Mouse (Mus musculus): Measurements from ENCODE around the gene Akna. TPM values are rescaled to one million over a fixed set of nuclear protein-coding genes. Genes with fewer than 3 reads are reported as not detected.

Gene Akna
- polyA plus RNA-seq, 1 experiment from 2014 or later: 11.8 TPM

GRCm38 (mm10) chr4:63430357-63430756, 27.2 kb upstream of the Akna start:
- no peak overlapping the region for H3K4me2 ChIP-seq (replicated peaks)
- no peak overlapping the region for H3K9ac ChIP-seq (replicated peaks)
- peaks cover 22% of the 10 kb centered on the region for H3K4me1 ChIP-seq (replicated peaks)
- H3K4me3 ChIP-seq (replicated peaks): no peak overlapping the region
- no peaks in the 10 kb centered on the region for H3K27me3 ChIP-seq
- H3K27ac ChIP-seq: no peak overlapping the region
- H3K36me3 ChIP-seq: peaks cover 15% of the 10 kb centered on the region
- WGBS: 57% methylated on average over 3 of the region's 3 CpGs
- ATAC-seq: no peak
- no peaks in the 10 kb centered on the region for H3K9me3 ChIP-seq

- H3K4me3 ChIP-seq (replicated peaks): no peak overlapping the region
- 74% methylated on average over 8 of the region's 8 CpGs for WGBS
- H3K9ac ChIP-seq (replicated peaks): no peak overlapping the region
- no peaks in the 10 kb centered on the region for H3K9me3 ChIP-seq
- H3K36me3 ChIP-seq: no peaks in the 10 kb centered on the region
- ATAC-seq: no peak
- no peak overlapping the region for H3K27ac ChIP-seq
- H3K27me3 ChIP-seq: no peaks in the 10 kb centered on the region
- no peak overlapping the region for H3K4me2 ChIP-seq (replicated peaks)
- peaks cover 23% of the 10 kb centered on the region for H3K4me1 ChIP-seq (replicated peaks)
Measured at GRCm38 (mm10) chr4:63426308-63426707, 23.2 kb upstream of the Akna start.

- ATAC-seq: no peak
- H3K27ac ChIP-seq: no peak overlapping the region
- WGBS: 40% methylated on average over 5 of the region's 5 CpGs
- H3K36me3 ChIP-seq: no peaks in the 10 kb centered on the region
- no peak overlapping the region for H3K4me2 ChIP-seq (replicated peaks)
- peaks cover 11% of the 10 kb centered on the region for H3K4me1 ChIP-seq (replicated peaks)
- no peaks in the 10 kb centered on the region for H3K27me3 ChIP-seq
- H3K9ac ChIP-seq (replicated peaks): no peak overlapping the region
- no peaks in the 10 kb centered on the region for H3K9me3 ChIP-seq
- H3K4me3 ChIP-seq (replicated peaks): no peak overlapping the region
Measured at GRCm38 (mm10) chr4:63423811-63424210, 20.7 kb upstream of the Akna start.

- H3K27me3 ChIP-seq: no peaks in the 10 kb centered on the region
- H3K4me3 ChIP-seq (replicated peaks): no peak overlapping the region
- no peaks in the 10 kb centered on the region for H3K36me3 ChIP-seq
- H3K9ac ChIP-seq (replicated peaks): no peak overlapping the region
- no peak for ATAC-seq
- no peaks in the 10 kb centered on the region for H3K9me3 ChIP-seq
- H3K27ac ChIP-seq: no peak overlapping the region
- 95% methylated on average over 1 of the region's 1 CpGs for WGBS
- H3K4me1 ChIP-seq (replicated peaks): peaks cover 13% of the 10 kb centered on the region
- no peak overlapping the region for H3K4me2 ChIP-seq (replicated peaks)
Measured at GRCm38 (mm10) chr4:63423231-63423630, 20.1 kb upstream of the Akna start.

- Histone ChIP-seq H3K27me3 (no peaks in the 10 kb centered on the region), H3K9me3 (no peaks in the 10 kb centered on the region), H3K27ac (no peak overlapping the region), H3K4me1 (replicated peaks) (peaks cover 15% of the 10 kb centered on the region), H3K9ac (replicated peaks) (no peak overlapping the region), H3K4me2 (replicated peaks) (no peak overlapping the region), H3K4me3 (replicated peaks) (no peak overlapping the region), H3K36me3 (peaks cover 3% of the 10 kb centered on the region; the same call in 1 of the 2 replicates)
- no peak for ATAC-seq
- WGBS: 70% methylated on average over 14 of the region's 14 CpGs
Measured at GRCm38 (mm10) chr4:63420143-63420920, 17.2 kb upstream of the Akna start.

- no peak for ATAC-seq
- WGBS: 79% methylated on average over 11 of the region's 11 CpGs
- H3K27me3 ChIP-seq: no peaks in the 10 kb centered on the region
- peaks cover 15% of the 10 kb centered on the region for H3K4me1 ChIP-seq (replicated peaks)
- no peak overlapping the region for H3K9ac ChIP-seq (replicated peaks)
- no peaks in the 10 kb centered on the region for H3K9me3 ChIP-seq
- no peak overlapping the region for H3K4me2 ChIP-seq (replicated peaks)
- H3K4me3 ChIP-seq (replicated peaks): no peak overlapping the region
- H3K27ac ChIP-seq: no peak overlapping the region
- H3K36me3 ChIP-seq: peaks cover 3% of the 10 kb centered on the region; the same call in 1 of the 2 replicates
Measured at GRCm38 (mm10) chr4:63418270-63418669, 15.1 kb upstream of the Akna start.

GRCm38 (mm10) chr4:63417318-63417957, 14.3 kb upstream of the Akna start:
- peak; percentile 80 for ATAC-seq
- H3K27ac ChIP-seq: no peak overlapping the region
- no peaks in the 10 kb centered on the region for H3K9me3 ChIP-seq
- H3K27me3 ChIP-seq: no peaks in the 10 kb centered on the region
- H3K36me3 ChIP-seq: peaks cover 3% of the 10 kb centered on the region; the same call in 1 of the 2 replicates
- WGBS: 23% methylated on average over 9 of the region's 9 CpGs
- H3K9ac ChIP-seq (replicated peaks): 0 out of 2 replicates have a peak overlapping the region, but pooled peaks have one; percentile 23
- no peak overlapping the region for H3K4me2 ChIP-seq (replicated peaks)
- peaks cover 15% of the 10 kb centered on the region for H3K4me1 ChIP-seq (replicated peaks)
- no peak overlapping the region for H3K4me3 ChIP-seq (replicated peaks)

GRCm38 (mm10) chr4:63414951-63415350, 11.8 kb upstream of the Akna start:
- Histone ChIP-seq H3K36me3 (peaks cover 3% of the 10 kb centered on the region; the same call in 1 of the 2 replicates), H3K4me3 (replicated peaks) (no peak overlapping the region), H3K27ac (no peak overlapping the region), H3K4me2 (replicated peaks) (no peak overlapping the region), H3K27me3 (no peaks in the 10 kb centered on the region), H3K9me3 (no peaks in the 10 kb centered on the region), H3K9ac (replicated peaks) (no peak overlapping the region), H3K4me1 (replicated peaks) (peaks cover 23% of the 10 kb centered on the region)
- no peak for ATAC-seq
- WGBS: 87% methylated on average over 5 of the region's 5 CpGs

GRCm38 (mm10) chr4:63411222-63411621, 8.1 kb upstream of the Akna start:
- WGBS: 69% methylated on average over 5 of the region's 5 CpGs
- ATAC-seq: no peak
- peak overlapping the region; percentile 92 for H3K4me2 ChIP-seq (replicated peaks)
- H3K27me3 ChIP-seq: no peaks in the 10 kb centered on the region
- no peaks in the 10 kb centered on the region for H3K9me3 ChIP-seq
- no peak overlapping the region for H3K4me3 ChIP-seq (replicated peaks)
- H3K27ac ChIP-seq: no peak overlapping the region
- peaks cover 3% of the 10 kb centered on the region; the same call in 1 of the 2 replicates for H3K36me3 ChIP-seq
- H3K4me1 ChIP-seq (replicated peaks): peaks cover 30% of the 10 kb centered on the region
- H3K9ac ChIP-seq (replicated peaks): no peak overlapping the region

- H3K9me3 ChIP-seq: no peaks in the 10 kb centered on the region
- H3K27me3 ChIP-seq: no peaks in the 10 kb centered on the region
- H3K4me1 ChIP-seq (replicated peaks): peaks cover 36% of the 10 kb centered on the region
- peak; percentile 92 for ATAC-seq
- H3K4me2 ChIP-seq (replicated peaks): peak overlapping the region; percentile 92
- peak overlapping the region; percentile 72 for H3K9ac ChIP-seq (replicated peaks)
- H3K27ac ChIP-seq: peak overlapping the region; percentile 68
- H3K36me3 ChIP-seq: peaks cover 2% of the 10 kb centered on the region; the same call in 1 of the 2 replicates
- H3K4me3 ChIP-seq (replicated peaks): peak overlapping the region; percentile 69
- under 1% methylated on average over 19 of the region's 19 CpGs for WGBS
Measured at GRCm38 (mm10) chr4:63410583-63410934, 7.4 kb upstream of the Akna start.

GRCm38 (mm10) chr4:63409908-63410582, 6.9 kb upstream of the Akna start:
- peaks cover 41% of the 10 kb centered on the region for H3K4me1 ChIP-seq (replicated peaks)
- H3K9me3 ChIP-seq: no peaks in the 10 kb centered on the region
- peak overlapping the region; percentile 72 for H3K9ac ChIP-seq (replicated peaks)
- H3K4me3 ChIP-seq (replicated peaks): peak overlapping the region; percentile 69
- WGBS: under 1% methylated on average over 39 of the region's 39 CpGs
- H3K4me2 ChIP-seq (replicated peaks): peak overlapping the region; percentile 92
- ATAC-seq: peak; percentile 87
- peak overlapping the region; percentile 68 for H3K27ac ChIP-seq
- no peaks in the 10 kb centered on the region for H3K27me3 ChIP-seq
- no peaks in the 10 kb centered on the region; the same call in 1 of the 2 replicates for H3K36me3 ChIP-seq

All from midbrain, embryonic 13.5 days (tissue).